In the genomic region with DNA sequence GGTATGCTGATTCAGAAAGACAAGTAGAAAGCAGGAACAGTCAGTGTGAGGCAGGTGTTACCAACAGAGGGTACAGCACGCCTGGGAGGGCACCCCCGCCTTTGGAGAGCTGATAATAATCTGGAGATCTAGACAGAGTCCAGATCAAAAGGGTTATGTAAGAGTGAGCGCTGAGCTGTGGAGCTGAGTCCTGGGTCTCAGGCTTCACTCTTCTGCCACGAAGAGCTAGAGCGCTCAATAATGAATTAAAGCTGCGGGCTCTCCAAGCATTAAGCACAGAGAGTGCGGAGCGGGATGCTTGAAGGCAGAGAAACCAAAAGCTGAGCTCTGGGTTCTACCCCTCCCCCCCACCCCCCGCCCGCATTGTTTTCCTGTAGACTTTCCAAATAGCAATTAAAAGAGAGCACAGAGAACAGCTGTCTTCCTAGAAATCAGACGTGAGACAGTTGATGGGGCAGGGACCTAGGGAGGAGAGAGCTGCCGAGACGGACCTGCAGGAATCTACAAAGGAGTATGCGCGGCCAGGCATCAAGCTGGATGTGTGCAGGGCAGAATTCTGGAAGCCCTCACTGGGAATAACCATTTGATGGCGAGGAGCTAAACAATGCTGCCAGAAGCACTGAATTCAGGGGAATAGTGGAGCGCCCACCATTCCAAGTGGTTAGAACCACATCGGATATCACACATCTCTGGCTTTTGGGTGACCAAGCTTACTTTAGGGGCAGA, we compare ENCODE assay signal across 10 mouse cellular contexts. TPM values are rescaled to one million over a fixed set of nuclear protein-coding genes. Genes with fewer than 3 reads are reported as not detected.
DNase-seq lines count a peak whose midpoint lies in the region; ATAC-seq lines count a peak whose summit lies in the region.
"Had no signal": no experiment of that assay in that cellular context is flagged by ENCODE, and none has a peak within 500 bp of the region (broad histone marks: within the 10 kb centered on the region; RNA-seq: fewer than 3 reads in every experiment).

No protein-coding gene starts in this region.

- DNase-seq in forebrain, embryonic 11.5 days (ENCODE audit: low spot score), result no peak
- no peak for DNase-seq in forebrain, embryonic 10.5 days (ENCODE audit: extremely low spot score, low spot score)
- DNase-seq in retina, postnatal 1 day, result peak; percentile 61
- DNase-seq in retina, embryonic 14.5 days (ENCODE audit: low spot score), result no peak
- DNase-seq in yolk sac, embryonic 10.5 days (ENCODE audit: low spot score), result no peak
- DNase-seq in heart, postnatal 4 days, result no peak
- DNase-seq: right cerebral cortex, postnatal 25 days had no signal

- H3K4me2 ChIP-seq in forebrain, embryonic 11.5 days (ENCODE audit: low read depth, low read length, severe bottlenecking), result 0 out of 2 replicates have a peak overlapping the region, but pooled peaks have one; percentile 16
- H3K4me2 ChIP-seq in kidney, embryonic 15.5 days, result peak overlapping the region; percentile 38
- H3K4me2 ChIP-seq: limb, embryonic 13.5 days had no signal

- H3K9ac ChIP-seq in forebrain, embryonic 11.5 days (ENCODE audit: low read length), result no peak overlapping the region
- H3K9ac ChIP-seq in kidney, embryonic 15.5 days, result no peak overlapping the region
- H3K9ac ChIP-seq: limb, embryonic 13.5 days had no signal

- peaks cover 7% of the 10 kb centered on the region; the same call in 1 of the 2 replicates for H3K4me1 ChIP-seq in forebrain, embryonic 11.5 days (replicated peaks; ENCODE audit: control insufficient read depth, insufficient read depth, low read length)
- H3K4me1 ChIP-seq in forebrain, embryonic 10.5 days, result peaks cover 24% of the 10 kb centered on the region
- H3K4me1 ChIP-seq in kidney, embryonic 15.5 days, result peaks cover 21% of the 10 kb centered on the region; the same call in 1 of the 2 replicates

- no peaks in the 10 kb centered on the region for H3K27me3 ChIP-seq in forebrain, embryonic 11.5 days (ENCODE audit: control insufficient read depth, insufficient read depth, low read length)
- no peaks in the 10 kb centered on the region for H3K27me3 ChIP-seq in forebrain, embryonic 10.5 days (ENCODE audit: poor library complexity, severe bottlenecking)
- no peaks in the 10 kb centered on the region for H3K27me3 ChIP-seq in kidney, embryonic 15.5 days
- H3K27me3 ChIP-seq: limb, embryonic 13.5 days had no signal

- H3K36me3 ChIP-seq in forebrain, embryonic 11.5 days (ENCODE audit: control insufficient read depth, insufficient read depth, low read length), result no peaks in the 10 kb centered on the region; the same call in 1 of the 2 replicates
- peaks cover 71% of the 10 kb centered on the region for H3K36me3 ChIP-seq in forebrain, embryonic 10.5 days (replicated peaks)
- H3K36me3 ChIP-seq in kidney, embryonic 15.5 days, result peaks cover 54% of the 10 kb centered on the region

- H3K27ac ChIP-seq in forebrain, embryonic 11.5 days (ENCODE audit: low read depth, low read length), result no peak overlapping the region
- H3K27ac ChIP-seq in forebrain, embryonic 10.5 days, result no peak overlapping the region
- peak overlapping the region; percentile 48; the same call in 1 of the 2 replicates for H3K27ac ChIP-seq in kidney, embryonic 15.5 days
- H3K27ac ChIP-seq: limb, embryonic 13.5 days had no signal

- no peak overlapping the region for H3K4me3 ChIP-seq in forebrain, embryonic 11.5 days (ENCODE audit: low read depth, low read length)
- H3K4me3 ChIP-seq in forebrain, embryonic 10.5 days, result no peak overlapping the region; the same call in 1 of the 2 replicates
- no peak overlapping the region for H3K4me3 ChIP-seq in kidney, embryonic 15.5 days (replicated peaks)
- H3K4me3 ChIP-seq: limb, embryonic 13.5 days had no signal

- H3K9me3 ChIP-seq in forebrain, embryonic 11.5 days (ENCODE audit: control insufficient read depth, low read length), result no peaks in the 10 kb centered on the region
- H3K9me3 ChIP-seq in forebrain, embryonic 10.5 days, result no peaks in the 10 kb centered on the region
- no peaks in the 10 kb centered on the region for H3K9me3 ChIP-seq in kidney, embryonic 15.5 days (replicated peaks)
- H3K9me3 ChIP-seq: limb, embryonic 13.5 days had no signal

- no peak for ATAC-seq in forebrain, embryonic 11.5 days (replicated peaks; ENCODE audit: low FRiP score)
- ATAC-seq in kidney, embryonic 15.5 days (replicated peaks; ENCODE audit: low FRiP score), result peak; percentile 73
- no peak for ATAC-seq in cerebellum, adult (ENCODE audit: insufficient number of reproducible peaks, low FRiP score, low TSS enrichment)

- WGBS in forebrain, embryonic 11.5 days, result 31% methylated on average over 18 of the region's 18 CpGs
- WGBS in forebrain, embryonic 10.5 days, result 39% methylated on average over 18 of the region's 18 CpGs
- 42% methylated on average over 18 of the region's 18 CpGs for WGBS in kidney, embryonic 15.5 days

RNA-seq across cellular contexts. Expression of gene Mmd, which starts 20.3 kb away (rescaled TPM):
- polyA plus RNA-seq in forebrain, embryonic 11.5 days (2014; fragmentation: Nextera tagmentation; extraction: Ambion mirVana), result 41.3 and 42.7 TPM in 2 replicates
- 40.3 and 41.2 TPM in 2 replicates for polyA plus RNA-seq in forebrain, embryonic 10.5 days (2016; fragmentation: Nextera tagmentation; extraction: Ambion mirVana)
- polyA plus RNA-seq in kidney, embryonic 15.5 days (2015; fragmentation: Nextera tagmentation; extraction: Ambion mirVana), result 36.6 and 38.0 TPM in 2 replicates
- 10 to 100 TPM; 58.0 to 58.8 TPM for total RNA-seq in heart, postnatal 4 days (2021)
